Comparison of ENCODE assay signal across 8 mouse cellular contexts in genomic region chr9:45955107-45955963, GRCm38 (mm10). TPM values are rescaled to one million over a fixed set of nuclear protein-coding genes. Genes with fewer than 3 reads are reported as not detected.
DNase-seq lines count a peak whose midpoint lies in the region; ATAC-seq and TF ChIP-seq lines count a peak whose summit lies in the region.

TSS of gene Sidt2 (minus strand) at chr9:45955258.

- peak; percentile 98 for ATAC-seq in forebrain, embryonic 14.5 days
- ATAC-seq in liver, embryonic 15.5 days (ENCODE audit: insufficient read depth) = peak; percentile 94
- ATAC-seq in neural tube, embryonic 12.5 days (ENCODE audit: low FRiP score, low read depth) = peak; percentile 98

- H3K9ac ChIP-seq in ES-E14 (ENCODE audit: insufficient read depth, low read depth, low read length, poor library complexity, severe bottlenecking) = peak within 1 kb of the TSS; percentile 84
- peak within 1 kb of the TSS; percentile 87 for H3K9ac ChIP-seq in forebrain, embryonic 14.5 days (ENCODE audit: low read length)
- H3K9ac ChIP-seq in liver, embryonic 15.5 days = peak within 1 kb of the TSS; percentile 94
- peak within 1 kb of the TSS; percentile 94 for H3K9ac ChIP-seq in neural tube, embryonic 12.5 days

- peak within 1 kb of the TSS; percentile 77 to 93 for H3K4me3 ChIP-seq in ES-E14 (ENCODE audit: insufficient read depth in 1 of 2, low read depth in 1 of 2, low read length in 2 of 2, poor library complexity in 1 of 2, severe bottlenecking in 1 of 2)
- H3K4me3 ChIP-seq in forebrain, embryonic 14.5 days (ENCODE audit: low read depth, low read length) = peak within 1 kb of the TSS; percentile 90
- H3K4me3 ChIP-seq in liver, embryonic 15.5 days (replicated peaks) = peak within 1 kb of the TSS; percentile 91
- H3K4me3 ChIP-seq in neural tube, embryonic 12.5 days = peak within 1 kb of the TSS; percentile 89

- peaks cover 11% of the 10 kb centered on the region; the same call in 1 of the 2 replicates for H3K36me3 ChIP-seq in ES-E14 (ENCODE audit: control insufficient read depth, insufficient read depth, low read length, poor library complexity, severe bottlenecking)
- H3K36me3 ChIP-seq in forebrain, embryonic 14.5 days (ENCODE audit: control insufficient read depth, insufficient read depth, low read length) = peaks cover 20% of the 10 kb centered on the region
- peaks cover 28% of the 10 kb centered on the region for H3K36me3 ChIP-seq in liver, embryonic 15.5 days (replicated peaks)
- peaks cover 16% of the 10 kb centered on the region for H3K36me3 ChIP-seq in neural tube, embryonic 12.5 days

- intact Hi-C loops in heart, postnatal 10 days (cut with DNase I) = no loop called here

- DNase-seq in ES-E14 (ENCODE audit: low read depth, low spot score) = peak; percentile 65
- peak; percentile 83 for DNase-seq in cerebellum, adult 11 months
- DNase-seq in forebrain, embryonic 14.5 days (ENCODE audit: low spot score) = peak; percentile 95
- peak; percentile 91 to 93 for DNase-seq in heart, postnatal 10 days
- DNase-seq in kidney, postnatal 4 days = peak; percentile 91 to 94
- DNase-seq in telencephalon, adult 2 months (ENCODE audit: low read depth, low spot score) = peak; percentile 89

- H3K27ac ChIP-seq in ES-E14 (ENCODE audit: insufficient read depth, low read depth, low read length, poor library complexity, severe bottlenecking) = peak within 1 kb of the TSS; percentile 2; the same call in 1 of the 2 replicates
- H3K27ac ChIP-seq in forebrain, embryonic 14.5 days (ENCODE audit: low read depth, low read length) = peak within 1 kb of the TSS; percentile 78
- H3K27ac ChIP-seq in liver, embryonic 15.5 days (replicated peaks) = peak within 1 kb of the TSS; percentile 94
- peak within 1 kb of the TSS; percentile 39 for H3K27ac ChIP-seq in neural tube, embryonic 12.5 days

- no peaks in the 10 kb centered on the region for H3K27me3 ChIP-seq in forebrain, embryonic 14.5 days (replicated peaks; ENCODE audit: control insufficient read depth, insufficient read depth, low read length)
- no peaks in the 10 kb centered on the region for H3K27me3 ChIP-seq in liver, embryonic 15.5 days
- no peaks in the 10 kb centered on the region for H3K27me3 ChIP-seq in neural tube, embryonic 12.5 days (replicated peaks)

- peak within 1 kb of the TSS; percentile 95 for H3K4me2 ChIP-seq in forebrain, embryonic 14.5 days (ENCODE audit: low read length)
- H3K4me2 ChIP-seq in liver, embryonic 15.5 days = peak within 1 kb of the TSS; percentile 93
- peak within 1 kb of the TSS; percentile 95 for H3K4me2 ChIP-seq in neural tube, embryonic 12.5 days (replicated peaks)

- in situ Hi-C loops in ES-E14 (cut with MboI; ENCODE audit: low sequenced_read_pairs in 2 of 2, unreplicated experiment in 2 of 2) = no loop called here

- H3K4me1 ChIP-seq in ES-E14 (ENCODE audit: control insufficient read depth in 2 of 2, insufficient read depth in 2 of 2, low read length in 2 of 2, poor library complexity in 1 of 2) = peaks cover 0 to 5% of the 10 kb centered on the region in 2 experiments; a peak in 1 of 4 replicates
- H3K4me1 ChIP-seq in forebrain, embryonic 14.5 days (ENCODE audit: control insufficient read depth, insufficient read depth, low read length) = peaks cover 13% of the 10 kb centered on the region
- peaks cover 38% of the 10 kb centered on the region for H3K4me1 ChIP-seq in liver, embryonic 15.5 days (replicated peaks)
- peaks cover 34% of the 10 kb centered on the region for H3K4me1 ChIP-seq in neural tube, embryonic 12.5 days

- under 1% methylated on average over 38 of the region's 48 CpGs for WGBS in forebrain, embryonic 14.5 days
- WGBS in liver, embryonic 15.5 days (ENCODE audit: insufficient replicate concordance) = 2% methylated on average over 48 of the region's 48 CpGs
- under 1% methylated on average over 48 of the region's 48 CpGs for WGBS in neural tube, embryonic 12.5 days

- no peaks in the 10 kb centered on the region for H3K9me3 ChIP-seq in ES-E14 (ENCODE audit: control insufficient read depth, insufficient read depth, low read depth, low read length)
- no peaks in the 10 kb centered on the region for H3K9me3 ChIP-seq in forebrain, embryonic 14.5 days (replicated peaks; ENCODE audit: control insufficient read depth, low read length)
- no peaks in the 10 kb centered on the region for H3K9me3 ChIP-seq in liver, embryonic 15.5 days (replicated peaks)
- H3K9me3 ChIP-seq in neural tube, embryonic 12.5 days = no peaks in the 10 kb centered on the region

TF ChIP-seq in ES-E14, 5 proteins besides CTCF, POLR2A, EP300 and RAD21:
- TF ChIP-seq CHD2 (IDR thresholded peaks at IDR 0.05; ENCODE audit: low read depth, low read length) = no peak

RNA-seq across cellular contexts. Expression of gene Sidt2, which starts in this region (rescaled TPM):
- 44.7 and 50.3 TPM in 2 replicates for total RNA-seq in ES-E14 (2012; rRNA removed)
- polyA plus RNA-seq in forebrain, embryonic 14.5 days (2014; fragmentation: Nextera tagmentation; extraction: Ambion mirVana) = 24.5 and 30.9 TPM in 2 replicates
- 10 to 100 TPM; 71.5 to 75.4 TPM for total RNA-seq in heart, postnatal 10 days (2021)
- polyA plus RNA-seq in liver, embryonic 15.5 days (2015; fragmentation: Nextera tagmentation; extraction: Ambion mirVana) = 16.5 and 21.4 TPM in 2 replicates
- 41.2 and 42.1 TPM in 2 replicates for polyA plus RNA-seq in neural tube, embryonic 12.5 days (2016; fragmentation: Nextera tagmentation; extraction: Ambion mirVana)

Comparison
In these comparisons a context has a peak if more than half of its experiments do, and no peak if none do; other contexts are left out.
1. Peak in every context shown above with its lines: DNase-seq, ATAC-seq, H3K4me3 ChIP-seq and H3K27ac ChIP-seq.
2. H3K27ac ChIP-seq: peak in every context shown above with its lines; median percentile 94 in liver, embryonic 15.5 days; 78 in forebrain, embryonic 14.5 days; 39 in neural tube, embryonic 12.5 days; 2 in ES-E14.